Mouse (Mus musculus) megakaryocyte, embryonic 14.5 days (primary cell): Measurements from ENCODE around the gene Sars. TPM values are rescaled to one million over a fixed set of nuclear protein-coding genes. Genes with fewer than 3 reads are reported as not detected.
A peak's percentile ranks its signal among the peaks of the same experiment; 100 is the strongest.

Experiments used
- H3K27me3 ChIP-seq: replicated peaks from 2 replicates; pipeline ENCODE3; 2012; ENCODE audit warnings: inconsistent platforms
- H3K36me3 ChIP-seq: replicated peaks from 2 replicates; pipeline ENCODE3; 2012; ENCODE audit warnings: low read length, inconsistent platforms, mixed read lengths
- H3K4me1 ChIP-seq: 2 replicates; pipeline ENCODE4 v1.6.1; 2012; ENCODE audit warnings: inconsistent platforms
- H3K4me3 ChIP-seq: replicated peaks from 2 replicates; pipeline ENCODE3; 2012; ENCODE audit warnings: moderate library complexity, mild to moderate bottlenecking, inconsistent platforms
- H3K9me3 ChIP-seq: 2 replicates; pipeline ENCODE4 v1.6.1; 2012; ENCODE audit warnings: inconsistent platforms
- FLI1 ChIP-seq: IDR thresholded peaks from 2 replicates; pipeline ENCODE4 v1.6.1; 2012; ENCODE audit warnings: low read length, inconsistent platforms, mixed read lengths
- GATA1 ChIP-seq: IDR thresholded peaks from 3 replicates; pipeline ENCODE4 v1.6.1; 2012; ENCODE audit warnings: mixed read lengths, low read length, inconsistent platforms, borderline replicate concordance
- polyA plus RNA-seq: library from polyadenylated mRNA; stranded (reverse); fragments of >175 nt; gene quantifications from 2 replicates; pipeline ENCODE4 v1.2.3, GENCODE M21; 2012; ENCODE audit warnings: low replicate concordance; ENCODE audit not compliant: insufficient read depth

Gene Sars
- 65.4 and 129 TPM in 2 replicates for polyA plus RNA-seq

GRCm38 (mm10) chr3:108444698-108445365 is at the start of gene Sars:
Gene Sars (minus strand): TSS chr3:108445209.
- peaks cover 8% of the 10 kb centered on the region for H3K27me3 ChIP-seq
- H3K36me3 ChIP-seq = peaks cover 28% of the 10 kb centered on the region
- H3K4me3 ChIP-seq = peak within 1 kb of the TSS; percentile 99
- H3K9me3 ChIP-seq = no peaks in the 10 kb centered on the region
- H3K4me1 ChIP-seq = peaks cover 50% of the 10 kb centered on the region
- no peak for TF ChIP-seq FLI1
- TF ChIP-seq GATA1 = no peak

GRCm38 (mm10) chr3:108489968-108490367 is 45.0 kb upstream of the Sars start:
- TF ChIP-seq GATA1 (no peak), FLI1 (no peak)
- peaks cover 14% of the 10 kb centered on the region for H3K27me3 ChIP-seq
- H3K4me1 ChIP-seq = no peaks in the 10 kb centered on the region
- H3K36me3 ChIP-seq = no peaks in the 10 kb centered on the region
- peaks cover 5% of the 10 kb centered on the region; the same call in 1 of the 2 replicates for H3K9me3 ChIP-seq
- no peak overlapping the region for H3K4me3 ChIP-seq

GRCm38 (mm10) chr3:108484749-108485148 is 39.7 kb upstream of the Sars start:
- H3K36me3 ChIP-seq = no peaks in the 10 kb centered on the region
- no peaks in the 10 kb centered on the region for H3K4me1 ChIP-seq

GRCm38 (mm10) chr3:108478800-108479199 is 33.8 kb upstream of the Sars start:
- no peaks in the 10 kb centered on the region for H3K4me1 ChIP-seq
- no peaks in the 10 kb centered on the region for H3K36me3 ChIP-seq
- no peak overlapping the region for H3K4me3 ChIP-seq
- H3K27me3 ChIP-seq = peaks cover 29% of the 10 kb centered on the region
- peaks cover 12% of the 10 kb centered on the region for H3K9me3 ChIP-seq
- no peak for TF ChIP-seq GATA1
- TF ChIP-seq FLI1 = no peak

More at GRCm38 (mm10) chr3:108484749-108485148, 39.7 kb upstream of the Sars start:
- peaks cover 25% of the 10 kb centered on the region for H3K27me3 ChIP-seq
- H3K4me3 ChIP-seq = no peak overlapping the region
- H3K9me3 ChIP-seq = peaks cover 17% of the 10 kb centered on the region
- no peak for TF ChIP-seq FLI1
- no peak for TF ChIP-seq GATA1

- Histone ChIP-seq H3K9me3 (no peaks in the 10 kb centered on the region), H3K36me3 (no peaks in the 10 kb centered on the region)
- TF ChIP-seq FLI1 (no peak), GATA1 (no peak)
Observed at GRCm38 (mm10) chr3:108476761-108477619, 32.0 kb upstream of the Sars start.

GRCm38 (mm10) chr3:108475496-108475895 is 30.5 kb upstream of the Sars start:
- Histone ChIP-seq H3K4me1 (no peaks in the 10 kb centered on the region), H3K36me3 (no peaks in the 10 kb centered on the region), H3K4me3 (no peak overlapping the region), H3K9me3 (no peaks in the 10 kb centered on the region), H3K27me3 (peaks cover 21% of the 10 kb centered on the region)
- no peak for TF ChIP-seq FLI1
- no peak for TF ChIP-seq GATA1

More at GRCm38 (mm10) chr3:108476761-108477619, 32.0 kb upstream of the Sars start:
- Histone ChIP-seq H3K4me1 (no peaks in the 10 kb centered on the region), H3K4me3 (no peak overlapping the region), H3K27me3 (peaks cover 30% of the 10 kb centered on the region)

- H3K4me1 ChIP-seq = no peaks in the 10 kb centered on the region; the same call in 1 of the 2 replicates
- TF ChIP-seq FLI1 = no peak
- no peak for TF ChIP-seq GATA1
- no peak overlapping the region for H3K4me3 ChIP-seq
- H3K9me3 ChIP-seq = no peaks in the 10 kb centered on the region
- peaks cover 21% of the 10 kb centered on the region for H3K27me3 ChIP-seq
- no peaks in the 10 kb centered on the region for H3K36me3 ChIP-seq
Observed at GRCm38 (mm10) chr3:108474969-108475368, 30.0 kb upstream of the Sars start.

GRCm38 (mm10) chr3:108467760-108468159 is 22.8 kb upstream of the Sars start:
- H3K4me3 ChIP-seq = peak overlapping the region; percentile 43
- H3K4me1 ChIP-seq = peaks cover 13% of the 10 kb centered on the region
- H3K9me3 ChIP-seq = no peaks in the 10 kb centered on the region
- peaks cover 24% of the 10 kb centered on the region for H3K27me3 ChIP-seq
- no peaks in the 10 kb centered on the region for H3K36me3 ChIP-seq
- TF ChIP-seq GATA1 = no peak
- TF ChIP-seq FLI1 = no peak

- no peaks in the 10 kb centered on the region for H3K9me3 ChIP-seq
- H3K4me1 ChIP-seq = peaks cover 13% of the 10 kb centered on the region
- peaks cover 27% of the 10 kb centered on the region for H3K27me3 ChIP-seq
- TF ChIP-seq GATA1 (no peak), FLI1 (no peak)
- H3K36me3 ChIP-seq = no peaks in the 10 kb centered on the region
- no peak overlapping the region for H3K4me3 ChIP-seq
Observed at GRCm38 (mm10) chr3:108466425-108466824, 21.4 kb upstream of the Sars start.

GRCm38 (mm10) chr3:108458866-108459265 is 13.9 kb upstream of the Sars start:
- Histone ChIP-seq H3K4me1 (peaks cover 9% of the 10 kb centered on the region), H3K4me3 (no peak overlapping the region), H3K36me3 (no peaks in the 10 kb centered on the region), H3K9me3 (no peaks in the 10 kb centered on the region), H3K27me3 (peaks cover 36% of the 10 kb centered on the region)
- no peak for TF ChIP-seq FLI1
- TF ChIP-seq GATA1 = no peak
